12 mouse cellular contexts compared by ENCODE assay signal in genomic region chr1:137560389-137561268, GRCm38 (mm10).
DNase-seq lines count a peak whose midpoint lies in the region; ATAC-seq and TF ChIP-seq lines count a peak whose summit lies in the region.
"Had no signal": no experiment of that assay in that cellular context is flagged by ENCODE, and none has a peak within 500 bp of the region (broad histone marks: within the 10 kb centered on the region; RNA-seq: fewer than 3 reads in every experiment).

No protein-coding gene starts in this region.

- no peaks in the 10 kb centered on the region for H3K36me3 ChIP-seq in heart, embryonic 10.5 days
- H3K36me3 ChIP-seq in liver, embryonic 14.5 days (replicated peaks; ENCODE audit: control insufficient read depth, insufficient read depth, low read depth) = no peaks in the 10 kb centered on the region
- H3K36me3 ChIP-seq in liver, embryonic 11.5 days (ENCODE audit: control insufficient read depth, insufficient read depth, low read length) = no peaks in the 10 kb centered on the region
- H3K36me3 ChIP-seq: midbrain, embryonic 10.5 days had no signal

- 36% methylated on average over 11 of the region's 11 CpGs for WGBS in heart, embryonic 10.5 days
- 31% methylated on average over 11 of the region's 11 CpGs for WGBS in liver, embryonic 14.5 days (ENCODE audit: insufficient replicate concordance)
- WGBS in liver, embryonic 11.5 days = 53% methylated on average over 11 of the region's 11 CpGs

- H3K9ac ChIP-seq in liver, embryonic 14.5 days (replicated peaks) = no peak overlapping the region
- no peak overlapping the region for H3K9ac ChIP-seq in liver, embryonic 11.5 days (ENCODE audit: low read depth, low read length)

- ATAC-seq in liver, embryonic 14.5 days (ENCODE audit: insufficient read depth) = 0 out of 2 replicates have a peak, but pooled peaks have one; percentile 28
- ATAC-seq in liver, embryonic 11.5 days (replicated peaks; ENCODE audit: low FRiP score) = no peak
- ATAC-seq in common myeloid progenitor, adult 5-6 weeks (replicated peaks; ENCODE audit: low read depth, poor library complexity, severe bottlenecking) = peak; percentile 100
- ATAC-seq in erythroblast, adult 5-6 weeks (replicated peaks; ENCODE audit: low FRiP score, poor library complexity, severe bottlenecking) = no peak
- ATAC-seq: forebrain, embryonic 14.5 days had no signal

- TF ChIP-seq CTCF in liver, embryonic 14.5 days (IDR thresholded peaks at IDR 0.05; ENCODE audit: low read depth) = no peak

- H3K27me3 ChIP-seq in heart, embryonic 10.5 days (ENCODE audit: insufficient read depth, poor library complexity, severe bottlenecking) = no peaks in the 10 kb centered on the region
- H3K27me3 ChIP-seq in liver, embryonic 14.5 days (ENCODE audit: control insufficient read depth, insufficient read depth, low read length) = no peaks in the 10 kb centered on the region
- H3K27me3 ChIP-seq in liver, embryonic 11.5 days (replicated peaks; ENCODE audit: control insufficient read depth, insufficient read depth, low read length) = no peaks in the 10 kb centered on the region

- DNase-seq in heart, embryonic 10.5 days (ENCODE audit: low spot score) = no peak
- DNase-seq in heart, adult 8-10 months (ENCODE audit: low spot score) = no peak
- no peak for DNase-seq in liver, embryonic 14.5 days (ENCODE audit: low read depth in 3 of 3, low spot score in 3 of 3)
- DNase-seq in liver, embryonic 11.5 days (ENCODE audit: low spot score) = no peak
- DNase-seq in lung, postnatal 14 days = peak; percentile 7
- no peak for DNase-seq in MN1 (ENCODE audit: low spot score)
- DNase-seq: adrenal gland, adult 8-10 months; right cerebral cortex, adult 18-20 months had no signal

- no peak overlapping the region for H3K4me3 ChIP-seq in heart, embryonic 10.5 days
- no peak overlapping the region for H3K4me3 ChIP-seq in liver, embryonic 14.5 days (ENCODE audit: insufficient read depth in 1 of 2, low read depth in 2 of 2, low read length in 2 of 2)
- no peak overlapping the region for H3K4me3 ChIP-seq in liver, embryonic 11.5 days (ENCODE audit: low read depth, low read length)
- H3K4me3 ChIP-seq: midbrain, embryonic 10.5 days had no signal

- peak overlapping the region; percentile 25; the same call in 1 of the 2 replicates for H3K27ac ChIP-seq in heart, embryonic 10.5 days
- H3K27ac ChIP-seq in liver, embryonic 14.5 days = no peak overlapping the region
- H3K27ac ChIP-seq in liver, embryonic 11.5 days (ENCODE audit: low read depth, low read length) = no peak overlapping the region; the same call in 1 of the 2 replicates
- H3K27ac ChIP-seq: midbrain, embryonic 10.5 days had no signal

- no peak overlapping the region for H3K4me2 ChIP-seq in liver, embryonic 14.5 days (ENCODE audit: low read depth)
- no peak overlapping the region for H3K4me2 ChIP-seq in liver, embryonic 11.5 days

- no peak for TF ChIP-seq EP300 in liver, embryonic 14.5 days (IDR thresholded peaks at IDR 0.05; ENCODE audit: low read depth)

- H3K4me1 ChIP-seq in heart, embryonic 10.5 days = 0 out of 2 replicates have a peak, but pooled peaks cover 4% of the 10 kb centered on the region
- H3K4me1 ChIP-seq in liver, embryonic 14.5 days (replicated peaks; ENCODE audit: control insufficient read depth in 2 of 2, insufficient read depth in 2 of 2, low read length in 1 of 2) = peaks cover 0 to 4% of the 10 kb centered on the region in 2 experiments; a peak in 1 of 4 replicates
- no peaks in the 10 kb centered on the region for H3K4me1 ChIP-seq in liver, embryonic 11.5 days (replicated peaks; ENCODE audit: control insufficient read depth, insufficient read depth, low read length)
- H3K4me1 ChIP-seq: midbrain, embryonic 10.5 days had no signal

- H3K9me3 ChIP-seq in heart, embryonic 10.5 days = no peaks in the 10 kb centered on the region
- H3K9me3 ChIP-seq in liver, embryonic 14.5 days (ENCODE audit: control insufficient read depth, low read length) = no peaks in the 10 kb centered on the region
- H3K9me3 ChIP-seq in liver, embryonic 11.5 days (ENCODE audit: control insufficient read depth, low read length) = no peaks in the 10 kb centered on the region
- H3K9me3 ChIP-seq: midbrain, embryonic 10.5 days had no signal

Comparison
In these comparisons a context has a peak if more than half of its experiments do, and no peak if none do; other contexts are left out.
1. ATAC-seq: peak in liver, embryonic 14.5 days (single experiment) and common myeloid progenitor, adult 5-6 weeks (single experiment); none in liver, embryonic 11.5 days (single experiment) and erythroblast, adult 5-6 weeks (single experiment).